Mouse (Mus musculus) 416B (cell line): Measurements from ENCODE around the gene Appl1.
"Not testable (repeated sequence)": the region's sequence is repeated elsewhere in the genome, so short reads cannot be mapped to it uniquely, and the experiment has no call there.

Source experiments
- DNase-seq: peaks from one replicate; pipeline ENCODE4 v3.0.0; 2011; ENCODE audit warnings: low read depth

Appl1 gene

DNA sequence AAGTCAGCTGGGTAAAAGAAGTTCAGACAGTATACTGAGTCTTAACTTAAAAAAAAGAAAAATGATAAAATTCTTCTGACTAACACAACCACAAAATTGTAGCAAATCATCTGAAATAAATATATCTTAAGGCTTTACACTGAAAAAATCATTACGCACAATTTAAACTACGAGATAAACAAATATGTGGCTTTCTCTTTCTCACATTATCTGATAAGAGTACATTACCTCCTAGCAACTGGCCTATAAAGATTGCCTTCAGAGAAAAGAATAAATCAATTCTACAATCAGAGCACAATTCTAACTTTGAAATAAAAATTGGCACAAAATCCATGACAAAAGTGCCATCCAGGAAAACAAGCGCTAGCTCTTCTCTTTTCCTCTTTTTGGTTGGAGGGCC is 1.9 kb downstream of the Appl1 start:
- DNase-seq: no peak

- DNase-seq: peak; percentile 49
These were observed 10.5 kb downstream of the Appl1 start for GRCm38 (mm10) chr14:26960518-26960917.

- not testable (repeated sequence) for DNase-seq
These were observed 14.9 kb downstream of the Appl1 start for GRCm38 (mm10) chr14:26956139-26956538.

GRCm38 (mm10) chr14:26935558-26935957 is 35.5 kb downstream of the Appl1 start:
- peak; percentile 71 for DNase-seq

DNA sequence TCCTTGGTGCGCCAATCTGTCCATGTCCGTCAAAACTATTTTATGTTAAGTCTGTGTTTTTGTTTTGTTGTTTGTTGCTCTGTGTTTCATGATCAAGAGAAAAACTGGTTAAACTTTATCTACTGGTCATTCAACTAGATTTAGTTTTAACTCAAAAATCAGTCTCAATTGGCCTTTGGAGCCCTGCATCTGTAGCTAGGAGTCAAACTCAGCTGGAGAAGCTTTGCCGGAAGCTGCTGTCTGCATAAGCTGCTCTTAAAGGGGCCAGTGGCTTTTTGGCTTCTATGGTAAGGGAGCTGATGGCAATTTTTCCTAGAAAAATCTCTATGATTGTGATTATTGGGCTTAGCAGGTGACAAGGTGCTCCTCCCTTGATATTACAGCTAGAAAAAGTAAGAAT is 36.1 kb downstream of the Appl1 start:
- no peak for DNase-seq

DNA sequence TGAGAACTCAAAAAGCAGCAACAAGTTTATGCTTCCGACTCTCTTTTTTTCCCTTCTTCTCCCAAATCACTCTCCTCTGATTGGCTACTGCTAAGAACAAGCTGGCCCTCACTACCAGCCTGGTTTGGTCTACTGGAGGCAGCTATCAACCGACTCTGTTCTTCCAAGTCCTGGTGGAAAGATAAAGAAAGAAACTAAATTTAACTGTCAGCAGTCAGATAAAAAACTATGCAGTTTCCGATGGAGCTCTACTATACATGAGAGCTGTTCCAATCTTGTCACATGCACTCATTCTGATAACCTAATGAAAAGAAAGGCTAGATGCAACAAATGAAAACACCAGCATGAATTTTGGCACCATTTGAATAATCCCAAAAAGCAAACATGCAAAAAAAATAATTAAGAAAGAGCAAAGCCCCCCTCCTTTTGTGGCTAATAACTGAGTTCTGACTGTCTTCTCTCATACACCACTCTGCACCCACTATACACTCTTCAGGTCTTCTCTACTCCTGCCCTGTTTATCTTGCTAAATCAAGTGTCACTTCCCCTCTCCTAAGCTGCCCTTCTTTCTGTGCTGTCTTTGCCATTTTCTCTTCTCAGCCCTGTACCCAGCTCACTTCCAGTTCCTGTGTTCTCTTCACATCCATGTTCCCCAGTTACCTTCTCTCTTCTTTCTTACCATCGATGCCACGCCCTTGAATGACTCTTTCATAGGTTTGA is 47.2 kb downstream of the Appl1 start:
- DNase-seq: no peak

DNA sequence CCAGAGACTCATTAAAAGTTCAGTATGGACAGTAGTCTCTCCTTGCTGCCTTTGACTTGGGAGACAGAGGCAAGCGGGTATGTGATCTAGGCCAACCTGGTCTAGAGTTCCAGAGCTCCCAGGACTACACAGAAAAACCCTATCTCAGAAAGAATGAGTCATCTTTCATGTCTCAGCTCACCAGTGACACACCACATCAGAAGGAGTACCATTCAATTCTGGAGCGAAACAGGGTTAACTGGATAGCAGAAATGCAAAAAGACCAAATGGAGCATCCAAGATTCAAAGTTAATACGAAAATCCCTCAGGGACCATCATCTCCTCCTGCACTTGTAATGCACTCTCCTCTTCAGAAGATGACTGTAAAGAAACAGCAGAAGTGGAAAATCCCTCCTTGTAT is 51.7 kb downstream of the Appl1 start:
- DNase-seq: peak; percentile 14

DNA sequence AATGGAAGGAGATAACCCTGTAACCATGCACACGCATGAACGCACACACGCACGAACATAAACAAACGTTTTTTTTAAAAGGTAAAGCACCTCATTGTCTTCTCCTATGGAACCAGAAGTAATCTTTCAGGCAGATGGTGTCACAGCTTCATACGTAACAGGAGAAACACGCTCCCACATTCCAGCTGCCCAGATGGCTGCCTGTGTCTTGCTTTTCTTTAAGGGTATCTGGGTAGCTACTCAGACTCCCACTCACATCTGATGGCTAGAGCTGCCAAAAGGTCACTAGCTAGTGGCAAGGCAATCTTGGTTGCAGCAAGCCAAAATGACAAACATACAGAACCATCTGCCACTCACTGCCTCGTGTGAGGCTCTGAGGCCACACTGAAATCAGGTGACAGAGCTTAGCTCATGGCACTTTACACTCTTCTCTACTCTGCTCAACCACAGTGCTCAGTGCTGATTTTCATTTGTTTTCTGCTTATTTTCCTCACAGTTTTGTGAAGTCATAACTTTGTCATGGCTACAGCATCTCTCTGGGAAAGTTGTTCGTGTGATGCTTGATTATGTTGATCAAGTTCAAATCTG is 57.3 kb downstream of the Appl1 start:
- DNase-seq: no peak

GRCm38 (mm10) chr14:26911826-26912225 is 59.2 kb downstream of the Appl1 start:
- DNase-seq: no peak

DNA sequence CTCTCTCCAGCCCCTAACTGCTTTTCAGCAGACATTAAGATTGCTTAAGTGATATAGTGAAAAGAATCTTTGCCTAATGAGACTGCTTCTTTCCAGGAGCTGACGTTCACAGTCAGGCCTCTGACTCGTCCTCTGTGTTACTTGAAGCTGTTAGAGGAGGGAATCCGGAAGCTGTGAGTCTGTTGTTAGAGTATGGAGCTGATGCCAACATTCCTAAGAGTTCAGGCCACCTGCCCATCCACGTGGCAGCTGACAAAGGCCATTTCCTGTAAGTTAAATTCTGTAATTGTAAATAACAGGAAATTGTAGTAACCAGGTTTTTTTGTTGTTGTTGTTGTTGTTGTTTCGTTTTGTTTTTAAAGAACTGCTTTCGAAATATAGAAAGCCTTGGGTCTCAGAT is 59.8 kb downstream of the Appl1 start:
- no peak for DNase-seq

GRCm38 (mm10) chr14:26910461-26910860 is 60.6 kb downstream of the Appl1 start:
- DNase-seq: not testable (repeated sequence)

- DNase-seq: no peak
These were observed 63.6 kb downstream of the Appl1 start for GRCm38 (mm10) chr14:26907401-26907800.

GRCm38 (mm10) chr14:26900893-26901292 is 70.1 kb downstream of the Appl1 start:
- no peak for DNase-seq

DNA sequence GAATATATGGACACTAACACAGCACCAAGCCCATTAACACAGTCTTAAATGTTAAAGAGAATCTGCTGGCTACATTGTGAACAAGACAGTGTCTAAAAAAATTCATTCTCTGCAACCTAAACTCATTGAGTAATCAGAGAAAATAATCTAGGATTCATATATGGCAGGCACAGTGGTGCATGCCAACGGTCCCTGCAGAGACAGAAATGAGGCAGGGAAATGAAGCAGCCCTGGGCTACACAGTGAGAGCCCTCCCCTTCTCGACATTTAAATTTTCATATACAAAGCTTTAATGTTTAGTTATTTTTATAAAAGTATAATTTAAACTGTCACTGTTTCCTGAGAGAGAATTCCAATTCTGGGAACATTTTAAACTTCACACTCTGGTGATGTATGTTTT is 71.5 kb downstream of the Appl1 start:
- DNase-seq: no peak

GRCm38 (mm10) chr14:26894392-26894791 is 76.6 kb downstream of the Appl1 start, which contains the start of gene Asb14:
TSS of gene Asb14 (plus strand) at chr14:26894557.
- DNase-seq: no peak

GRCm38 (mm10) chr14:26890777-26891176 is 80.3 kb downstream of the Appl1 start:
- no peak for DNase-seq

DNA sequence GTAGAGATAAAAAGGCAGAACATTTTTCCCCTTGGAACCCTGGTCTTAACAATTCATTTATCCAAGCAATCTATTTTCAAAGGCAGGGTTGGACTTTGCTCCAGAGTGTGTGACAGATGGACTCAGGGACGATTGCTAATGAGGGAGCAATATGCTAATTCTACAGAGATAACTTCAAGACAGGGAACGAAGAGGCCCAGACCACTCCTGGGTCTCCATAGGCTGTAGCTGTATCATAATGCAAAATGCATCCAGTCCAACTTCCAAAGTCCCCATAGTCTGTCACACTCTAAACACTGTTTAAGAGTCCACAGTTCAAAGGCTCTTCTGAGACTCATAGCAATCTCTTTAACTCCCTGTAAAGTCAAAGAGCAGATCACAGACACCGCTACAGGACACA is 83.8 kb downstream of the Appl1 start:
- no peak for DNase-seq

DNA sequence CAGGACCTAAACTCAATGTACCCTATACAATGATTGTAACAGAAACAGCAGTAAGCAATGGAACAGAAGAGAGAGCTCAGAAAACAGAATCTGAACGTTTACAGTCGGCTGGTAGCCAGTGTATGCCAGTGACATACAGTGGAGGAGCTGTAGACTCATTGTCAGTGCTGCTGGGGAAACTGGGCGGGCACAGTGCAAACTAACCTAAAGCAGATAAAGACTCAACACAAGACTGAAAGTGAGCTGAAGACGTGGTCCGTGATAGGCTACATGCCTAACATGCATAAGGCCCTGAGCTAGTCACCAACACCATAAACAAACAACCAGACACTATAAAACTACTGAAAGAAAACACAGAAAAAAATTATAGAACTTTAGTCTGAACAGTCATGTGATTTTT is 89.3 kb downstream of the Appl1 start:
- no peak for DNase-seq

GRCm38 (mm10) chr14:26879976-26880375 is 91.1 kb downstream of the Appl1 start:
- no peak for DNase-seq

DNA sequence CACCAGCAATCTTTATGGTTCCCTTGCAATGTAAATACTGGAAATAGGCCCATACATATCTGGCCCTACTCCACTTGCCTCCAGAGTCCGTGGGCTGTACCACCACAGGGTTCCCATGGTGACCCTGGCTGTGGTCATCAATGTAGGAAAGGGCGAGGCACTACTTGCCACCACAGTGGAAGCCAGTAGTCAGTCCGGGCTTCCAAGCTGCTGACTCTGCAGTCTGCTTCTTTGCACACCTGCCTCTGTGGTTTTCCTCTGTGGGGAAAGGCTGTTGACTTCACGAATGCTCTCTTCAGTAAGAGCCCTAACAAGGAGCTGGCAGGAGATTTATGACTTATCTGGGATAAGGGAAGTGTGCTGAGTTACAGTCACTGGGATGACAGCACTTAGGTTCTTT is 92.3 kb downstream of the Appl1 start:
- peak; percentile 94 for DNase-seq
